Mouse (Mus musculus) limb, embryonic 12.5 days (tissue): ENCODE data around the gene Pxylp1. TPM values are rescaled to one million over a fixed set of nuclear protein-coding genes. Genes with fewer than 3 reads are reported as not detected.

Experiments used
- ATAC-seq: fragments of 200-750 bp; cut with Nextera tagmentation; 2 replicates; pipeline ENCODE4 v1.8.0; 2017; ENCODE audit warnings: low read depth, moderate TSS enrichment; ENCODE audit not compliant: insufficient number of reproducible peaks, insufficient read depth, low FRiP score, low TSS enrichment
- H3K27ac ChIP-seq: fragments of 300-500 bp; sonication (generic); 2 replicates; pipeline ENCODE4 v1.5.1; 2016; ENCODE audit warnings: mild to moderate bottlenecking, moderate library complexity
- H3K27me3 ChIP-seq: fragments of 300-500 bp; sonication (generic); 2 replicates; pipeline ENCODE4 v1.6.1; 2016; ENCODE audit warnings: mild to moderate bottlenecking, moderate library complexity
- H3K36me3 ChIP-seq: fragments of 300-500 bp; sonication (generic); 2 replicates; pipeline ENCODE4 v1.6.1; 2016; ENCODE audit warnings: mild to moderate bottlenecking, moderate library complexity
- H3K4me1 ChIP-seq: fragments of 300-500 bp; sonication (generic); replicated peaks from 2 replicates; pipeline ENCODE4 v1.6.1; 2016
- H3K4me2 ChIP-seq: fragments of 300-500 bp; sonication (generic); 2 replicates; pipeline ENCODE4 v1.6.1; 2016; ENCODE audit warnings: mild to moderate bottlenecking, moderate library complexity
- H3K4me3 ChIP-seq: fragments of 300-500 bp; sonication (generic); replicated peaks from 2 replicates; pipeline ENCODE4 v1.5.1; 2016; ENCODE audit warnings: mild to moderate bottlenecking
- H3K9ac ChIP-seq: fragments of 300-500 bp; sonication (generic); replicated peaks from 2 replicates; pipeline ENCODE4 v1.6.1; 2016; ENCODE audit warnings: mild to moderate bottlenecking, moderate library complexity
- H3K9me3 ChIP-seq: fragments of 300-500 bp; sonication (generic); 2 replicates; pipeline ENCODE4 v1.6.1; 2016; ENCODE audit warnings: mild to moderate bottlenecking, moderate library complexity
- WGBS: fragments of 180-500 bp; shearing (Covaris S2); methylation state at CpG from one replicate; pipeline ENCODE4 v1.1.7; 2016; 5-methylcytosine and 5-hydroxymethylcytosine counted together
- polyA plus RNA-seq: library from polyadenylated mRNA; unstranded; fragments of >200 nt; fragmentation: Nextera tagmentation; extraction: Ambion mirVana; gene quantifications from 2 replicates; pipeline ENCODE4 v1.2.1, GENCODE M21; 2016

The Pxylp1 gene
- polyA plus RNA-seq, 1 experiment from 2014 or later: 21.4 TPM

GRCm38 (mm10) chr9:96914851-96915250, 22.4 kb upstream of the Pxylp1 start:
- no peak for ATAC-seq
- 89% methylated on average over 6 of the region's 6 CpGs for WGBS

GRCm38 (mm10) chr9:96914005-96914404, 21.5 kb upstream of the Pxylp1 start:
- Histone ChIP-seq H3K27ac (no peak overlapping the region), H3K4me2 (no peak overlapping the region), H3K4me1 (no peaks in the 10 kb centered on the region), H3K4me3 (no peak overlapping the region), H3K9me3 (no peaks in the 10 kb centered on the region), H3K9ac (no peak overlapping the region), H3K27me3 (no peaks in the 10 kb centered on the region; the same call in 1 of the 2 replicates), H3K36me3 (no peaks in the 10 kb centered on the region)
- WGBS: 86% methylated on average over 3 of the region's 3 CpGs
- ATAC-seq: no peak

More at GRCm38 (mm10) chr9:96914851-96915250, 22.4 kb upstream of the Pxylp1 start:
- Histone ChIP-seq H3K9me3 (peaks cover 6% of the 10 kb centered on the region; the same call in 1 of the 2 replicates), H3K27ac (no peak overlapping the region), H3K4me3 (no peak overlapping the region), H3K4me1 (no peaks in the 10 kb centered on the region), H3K36me3 (no peaks in the 10 kb centered on the region), H3K9ac (no peak overlapping the region), H3K4me2 (no peak overlapping the region), H3K27me3 (no peaks in the 10 kb centered on the region)

GRCm38 (mm10) chr9:96909503-96909902, 17.0 kb upstream of the Pxylp1 start:
- Histone ChIP-seq H3K4me1 (no peaks in the 10 kb centered on the region), H3K4me2 (no peak overlapping the region), H3K9me3 (no peaks in the 10 kb centered on the region), H3K27me3 (no peaks in the 10 kb centered on the region; the same call in 1 of the 2 replicates), H3K9ac (no peak overlapping the region), H3K36me3 (no peaks in the 10 kb centered on the region), H3K4me3 (no peak overlapping the region), H3K27ac (no peak overlapping the region)
- ATAC-seq: no peak
- WGBS: 86% methylated on average over 1 of the region's 1 CpGs

- Histone ChIP-seq H3K27ac (no peak overlapping the region), H3K4me3 (no peak overlapping the region), H3K9ac (no peak overlapping the region), H3K9me3 (no peaks in the 10 kb centered on the region), H3K4me2 (no peak overlapping the region), H3K36me3 (no peaks in the 10 kb centered on the region), H3K27me3 (no peaks in the 10 kb centered on the region; the same call in 1 of the 2 replicates), H3K4me1 (no peaks in the 10 kb centered on the region)
- no peak for ATAC-seq
- WGBS: 83% methylated on average over 2 of the region's 2 CpGs
These were observed 16.3 kb upstream of the Pxylp1 start for GRCm38 (mm10) chr9:96908737-96909136.

- no peak overlapping the region for H3K4me3 ChIP-seq
- H3K9ac ChIP-seq: no peak overlapping the region
- no peak for ATAC-seq
- H3K4me1 ChIP-seq: no peaks in the 10 kb centered on the region
- H3K36me3 ChIP-seq: no peaks in the 10 kb centered on the region
- no peak overlapping the region for H3K27ac ChIP-seq
- H3K4me2 ChIP-seq: no peak overlapping the region
- H3K27me3 ChIP-seq: no peaks in the 10 kb centered on the region; the same call in 1 of the 2 replicates
- 74% methylated on average over 7 of the region's 7 CpGs for WGBS
- H3K9me3 ChIP-seq: no peaks in the 10 kb centered on the region
These were observed 12.2 kb upstream of the Pxylp1 start for GRCm38 (mm10) chr9:96904360-96905355.

- H3K9ac ChIP-seq: no peak overlapping the region
- no peaks in the 10 kb centered on the region for H3K27me3 ChIP-seq
- WGBS: 81% methylated on average over 5 of the region's 5 CpGs
- no peak for ATAC-seq
- H3K9me3 ChIP-seq: 0 out of 2 replicates have a peak, but pooled peaks cover under 1% of the 10 kb centered on the region
- no peak overlapping the region for H3K4me2 ChIP-seq
- H3K4me1 ChIP-seq: no peaks in the 10 kb centered on the region
- no peaks in the 10 kb centered on the region for H3K36me3 ChIP-seq
- no peak overlapping the region for H3K4me3 ChIP-seq
- H3K27ac ChIP-seq: no peak overlapping the region
These were observed 7.2 kb upstream of the Pxylp1 start for GRCm38 (mm10) chr9:96899717-96900116.

- no peak overlapping the region for H3K4me3 ChIP-seq
- H3K36me3 ChIP-seq: no peaks in the 10 kb centered on the region
- ATAC-seq: no peak
- no peaks in the 10 kb centered on the region for H3K4me1 ChIP-seq
- no peak overlapping the region for H3K27ac ChIP-seq
- H3K4me2 ChIP-seq: no peak overlapping the region
- no peaks in the 10 kb centered on the region for H3K27me3 ChIP-seq
- H3K9me3 ChIP-seq: 0 out of 2 replicates have a peak, but pooled peaks cover 3% of the 10 kb centered on the region
- no peak overlapping the region for H3K9ac ChIP-seq
These were observed 6.5 kb upstream of the Pxylp1 start for GRCm38 (mm10) chr9:96899004-96899403.

- H3K27ac ChIP-seq: no peak overlapping the region
- ATAC-seq: no peak
- H3K36me3 ChIP-seq: no peaks in the 10 kb centered on the region
- no peaks in the 10 kb centered on the region for H3K27me3 ChIP-seq
- WGBS: 76% methylated on average over 1 of the region's 1 CpGs
- 0 out of 2 replicates have a peak, but pooled peaks cover 3% of the 10 kb centered on the region for H3K9me3 ChIP-seq
- no peak overlapping the region for H3K9ac ChIP-seq
- H3K4me1 ChIP-seq: peaks cover 7% of the 10 kb centered on the region
- H3K4me3 ChIP-seq: no peak overlapping the region
- H3K4me2 ChIP-seq: no peak overlapping the region
These were observed 4.2 kb upstream of the Pxylp1 start for GRCm38 (mm10) chr9:96896690-96897089.

- H3K4me3 ChIP-seq: no peak overlapping the region
- H3K4me1 ChIP-seq: peaks cover 21% of the 10 kb centered on the region
- H3K27ac ChIP-seq: no peak overlapping the region
- WGBS: 77% methylated on average over 5 of the region's 5 CpGs
- ATAC-seq: no peak
- 0 out of 2 replicates have a peak, but pooled peaks cover 3% of the 10 kb centered on the region for H3K9me3 ChIP-seq
- H3K9ac ChIP-seq: no peak overlapping the region
- H3K27me3 ChIP-seq: peaks cover 2% of the 10 kb centered on the region; the same call in 1 of the 2 replicates
- H3K4me2 ChIP-seq: no peak overlapping the region
- no peaks in the 10 kb centered on the region for H3K36me3 ChIP-seq
These were observed 1.1 kb upstream of the Pxylp1 start for GRCm38 (mm10) chr9:96893582-96893981.

GRCm38 (mm10) chr9:96891341-96892330, 833 bp downstream of the Pxylp1 start:
- WGBS: 63% methylated on average over 12 of the region's 12 CpGs
- no peak overlapping the region for H3K27ac ChIP-seq

More at GRCm38 (mm10) chr9:96891341-96892330, 833 bp downstream of the Pxylp1 start:
- Histone ChIP-seq H3K4me1 (peaks cover 32% of the 10 kb centered on the region), H3K27me3 (peaks cover 22% of the 10 kb centered on the region), H3K9me3 (0 out of 2 replicates have a peak, but pooled peaks cover 3% of the 10 kb centered on the region), H3K9ac (no peak overlapping the region), H3K4me2 (no peak overlapping the region), H3K4me3 (no peak overlapping the region), H3K36me3 (no peaks in the 10 kb centered on the region)
- ATAC-seq: no peak
